ENCODE assay signal across 10 mouse cellular contexts in the genomic region with DNA sequence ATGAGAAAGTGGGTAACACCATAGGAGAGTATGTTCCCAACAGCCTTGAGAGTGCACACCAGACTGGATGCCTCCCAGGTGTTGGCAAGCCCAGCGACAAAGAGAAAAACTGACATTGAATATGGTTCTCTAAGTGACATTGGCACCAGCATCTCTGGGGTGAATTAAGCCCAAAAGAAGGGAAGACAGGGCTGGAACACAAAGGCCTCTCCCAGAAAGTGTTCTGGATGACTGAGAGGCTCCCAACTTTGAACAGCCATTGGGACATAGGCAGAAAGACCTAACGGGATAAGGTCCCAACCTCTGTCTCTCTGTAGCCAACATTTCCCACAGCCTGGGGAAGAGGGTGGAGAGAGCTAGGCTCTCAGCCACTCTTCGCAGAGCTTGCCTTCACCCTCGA. TPM values are rescaled to one million over a fixed set of nuclear protein-coding genes. Genes with fewer than 3 reads are reported as not detected.
DNase-seq lines count a peak whose midpoint lies in the region; ATAC-seq and TF ChIP-seq lines count a peak whose summit lies in the region.
"Had no signal": no experiment of that assay in that cellular context is flagged by ENCODE, and none has a peak within 500 bp of the region (broad histone marks: within the 10 kb centered on the region; RNA-seq: fewer than 3 reads in every experiment).

No protein-coding gene starts in this region.

- peak overlapping the region; percentile 96; the same call in 1 of the 2 replicates for H3K4me2 ChIP-seq in embryonic facial prominence, embryonic 14.5 days (ENCODE audit: low read depth, low read length)
- H3K4me2 ChIP-seq in hindbrain, embryonic 15.5 days: peak overlapping the region; percentile 99
- peak overlapping the region; percentile 99 for H3K4me2 ChIP-seq in midbrain, embryonic 14.5 days (ENCODE audit: low read length)

- H3K27ac ChIP-seq in kidney, adult 2 months (ENCODE audit: insufficient read depth, low read depth, low read length): no peak overlapping the region
- H3K27ac ChIP-seq in embryonic facial prominence, embryonic 14.5 days (replicated peaks; ENCODE audit: low read depth, low read length): no peak overlapping the region
- no peak overlapping the region for H3K27ac ChIP-seq in hindbrain, embryonic 15.5 days (replicated peaks)
- H3K27ac ChIP-seq in midbrain, embryonic 14.5 days (replicated peaks; ENCODE audit: low read depth, low read length): no peak overlapping the region
- H3K27ac ChIP-seq: macrophage had no signal

- no peaks in the 10 kb centered on the region; the same call in 1 of the 2 replicates for H3K4me1 ChIP-seq in kidney, adult 2 months (ENCODE audit: control insufficient read depth, insufficient read depth, low read length)
- peaks cover 11% of the 10 kb centered on the region for H3K4me1 ChIP-seq in embryonic facial prominence, embryonic 14.5 days (ENCODE audit: control insufficient read depth, insufficient read depth, low read length)
- peaks cover 27% of the 10 kb centered on the region for H3K4me1 ChIP-seq in hindbrain, embryonic 15.5 days (replicated peaks)
- peaks cover 26% of the 10 kb centered on the region; the same call in 1 of the 2 replicates for H3K4me1 ChIP-seq in midbrain, embryonic 14.5 days (ENCODE audit: control insufficient read depth, insufficient read depth, low read length)

- H3K9me3 ChIP-seq in embryonic facial prominence, embryonic 14.5 days (ENCODE audit: control insufficient read depth, low read length): no peaks in the 10 kb centered on the region
- no peaks in the 10 kb centered on the region for H3K9me3 ChIP-seq in hindbrain, embryonic 15.5 days
- H3K9me3 ChIP-seq in midbrain, embryonic 14.5 days (ENCODE audit: control insufficient read depth, low read length): no peaks in the 10 kb centered on the region

- 54% methylated on average over 4 of the region's 4 CpGs for WGBS in kidney, adult 2 months
- WGBS in embryonic facial prominence, embryonic 14.5 days: 20% methylated on average over 4 of the region's 4 CpGs
- WGBS in hindbrain, embryonic 15.5 days: 19% methylated on average over 4 of the region's 4 CpGs
- whole genome bisulfite sequencing in midbrain, embryonic 14.5 days: 15% methylated on average over 4 of the region's 4 CpGs

- TF ChIP-seq CTCF in kidney, adult 2 months (conservative IDR thresholded peaks at IDR 0.05; ENCODE audit: insufficient read depth, insufficient read length, low read depth, low read length): no peak

- H3K27me3 ChIP-seq in kidney, adult 2 months (replicated peaks; ENCODE audit: control insufficient read depth, insufficient read depth, low read length): no peaks in the 10 kb centered on the region
- peaks cover 70% of the 10 kb centered on the region for H3K27me3 ChIP-seq in embryonic facial prominence, embryonic 14.5 days (replicated peaks; ENCODE audit: control insufficient read depth, insufficient read depth, low read length)
- H3K27me3 ChIP-seq in hindbrain, embryonic 15.5 days: peaks cover 15% of the 10 kb centered on the region
- peaks cover 11% of the 10 kb centered on the region for H3K27me3 ChIP-seq in midbrain, embryonic 14.5 days (ENCODE audit: control insufficient read depth, insufficient read depth, low read length)
- H3K27me3 ChIP-seq: CH12.LX had no signal

- ATAC-seq in embryonic facial prominence, embryonic 14.5 days (ENCODE audit: low read depth): no peak
- ATAC-seq in hindbrain, embryonic 15.5 days (ENCODE audit: low FRiP score, low read depth): no peak
- no peak for ATAC-seq in midbrain, embryonic 14.5 days (ENCODE audit: low FRiP score, low TSS enrichment)

- no peak overlapping the region for H3K9ac ChIP-seq in embryonic facial prominence, embryonic 14.5 days (ENCODE audit: low read depth, low read length)
- no peak overlapping the region for H3K9ac ChIP-seq in hindbrain, embryonic 15.5 days
- no peak overlapping the region for H3K9ac ChIP-seq in midbrain, embryonic 14.5 days (replicated peaks; ENCODE audit: low read length)

- H3K36me3 ChIP-seq in kidney, adult 2 months (ENCODE audit: control insufficient read depth, insufficient read depth, low read length): no peaks in the 10 kb centered on the region
- no peaks in the 10 kb centered on the region for H3K36me3 ChIP-seq in embryonic facial prominence, embryonic 14.5 days (ENCODE audit: control insufficient read depth, insufficient read depth, low read length)
- H3K36me3 ChIP-seq in hindbrain, embryonic 15.5 days: no peaks in the 10 kb centered on the region
- H3K36me3 ChIP-seq in midbrain, embryonic 14.5 days (ENCODE audit: control insufficient read depth, insufficient read depth, low read length): no peaks in the 10 kb centered on the region

- DNase-seq in kidney, adult 2 months: no peak
- DNase-seq in kidney, adult 9 months: no peak
- DNase-seq in embryonic facial prominence, embryonic 14.5 days (ENCODE audit: low spot score): no peak
- DNase-seq in midbrain, embryonic 14.5 days: no peak
- no peak for DNase-seq in thymus, postnatal 10 days (ENCODE audit: low spot score in 2 of 2)
- no peak for DNase-seq in left cerebral cortex, adult 9 months (ENCODE audit: low spot score in 2 of 2)
- DNase-seq in layer of hippocampus, adult 9-11 months: no peak

- H3K4me3 ChIP-seq in kidney, adult 2 months (ENCODE audit: insufficient read depth, low read depth, low read length): peak overlapping the region; percentile 92
- H3K4me3 ChIP-seq in embryonic facial prominence, embryonic 14.5 days (ENCODE audit: low read depth, low read length): peak overlapping the region; percentile 61
- peak overlapping the region; percentile 81 for H3K4me3 ChIP-seq in hindbrain, embryonic 15.5 days
- peak overlapping the region; percentile 68 for H3K4me3 ChIP-seq in midbrain, embryonic 14.5 days (replicated peaks; ENCODE audit: low read depth, low read length)

- no peak for TF ChIP-seq POLR2A in kidney, adult 2 months (IDR thresholded peaks at IDR 0.05; ENCODE audit: low read depth, low read length)

RNA-seq across cellular contexts. Expression of a gene that starts 2.0 kb away (rescaled TPM):
- polyA plus RNA-seq in kidney, adult 2 months (2012; rRNA removed): 3.0 and 3.1 TPM in 2 replicates
- 2.2 and 4.1 TPM in 2 replicates for polyA plus RNA-seq in embryonic facial prominence, embryonic 14.5 days (2014; fragmentation: Nextera tagmentation; extraction: Ambion mirVana)
- 6.8 and 7.9 TPM in 2 replicates for polyA plus RNA-seq in hindbrain, embryonic 15.5 days (2015; fragmentation: Nextera tagmentation; extraction: Ambion mirVana)
- polyA plus RNA-seq in midbrain, embryonic 14.5 days (2014; fragmentation: Nextera tagmentation; extraction: Ambion mirVana): 6.0 and 7.0 TPM in 2 replicates
